Mouse (Mus musculus) MN1 (cell line): ENCODE results near the gene Cyp2j7.
"Not testable (repeated sequence)": the region's sequence is repeated elsewhere in the genome, so short reads cannot be mapped to it uniquely, and the experiment has no call there.

ENCODE experiments used
- DNase-seq: peaks from one replicate; pipeline ENCODE4 v3.0.0-alpha.2; 2016; ENCODE audit warnings: low spot score

Gene Cyp2j7

GRCm38 (mm10) chr4:96236559-96236958, at the start of gene Cyp2j7:
TSS of gene Cyp2j7 (minus strand) at chr4:96236659.
- no peak for DNase-seq

GRCm38 (mm10) chr4:96276896-96277295, 40.4 kb upstream of the Cyp2j7 start:
- not testable (repeated sequence) for DNase-seq

GRCm38 (mm10) chr4:96273907-96274306, 37.4 kb upstream of the Cyp2j7 start:
- DNase-seq = no peak

- no peak for DNase-seq
These were observed 39.8 kb downstream of the Cyp2j7 start for GRCm38 (mm10) chr4:96196701-96197100.

- not testable (repeated sequence) for DNase-seq
These were observed 47.1 kb downstream of the Cyp2j7 start for GRCm38 (mm10) chr4:96189321-96189720.

GRCm38 (mm10) chr4:96188671-96189070, 47.8 kb downstream of the Cyp2j7 start:
- not testable (repeated sequence) for DNase-seq

GRCm38 (mm10) chr4:96188146-96188545, 48.3 kb downstream of the Cyp2j7 start:
- DNase-seq = not testable (repeated sequence)

GRCm38 (mm10) chr4:96184716-96185115, 51.7 kb downstream of the Cyp2j7 start:
- DNase-seq = not testable (repeated sequence)

- no peak for DNase-seq
These were observed 73.6 kb downstream of the Cyp2j7 start for GRCm38 (mm10) chr4:96162839-96163238.

GRCm38 (mm10) chr4:96161575-96161974, 74.9 kb downstream of the Cyp2j7 start:
- no peak for DNase-seq
